ENCODE assay signal across 16 mouse cellular contexts in the genomic region with DNA sequence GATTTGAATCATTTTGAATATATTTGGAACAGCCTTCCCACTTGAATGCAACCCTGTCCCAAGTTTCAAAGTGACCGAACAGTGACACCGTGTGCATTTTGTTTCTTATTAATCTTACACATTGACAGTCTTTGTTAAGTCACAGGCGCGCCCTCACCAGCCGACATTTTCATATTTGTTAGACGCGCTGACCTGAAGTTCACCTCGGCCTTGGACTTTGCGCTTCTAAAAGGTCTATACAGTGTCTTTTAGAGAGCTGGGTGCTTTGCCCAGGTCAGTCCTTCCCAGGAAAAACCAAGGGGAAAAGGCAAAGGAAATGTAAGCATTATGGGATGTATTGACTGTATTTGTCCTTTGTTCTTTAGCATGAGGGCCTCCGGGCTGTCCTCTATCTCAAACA. TPM values are rescaled to one million over a fixed set of nuclear protein-coding genes. Genes with fewer than 3 reads are reported as not detected.
DNase-seq lines count a peak whose midpoint lies in the region; ATAC-seq lines count a peak whose summit lies in the region.
"Had no signal": no experiment of that assay in that cellular context is flagged by ENCODE, and none has a peak within 500 bp of the region (broad histone marks: within the 10 kb centered on the region; RNA-seq: fewer than 3 reads in every experiment).

No protein-coding gene starts in this region.

- DNase-seq in hindbrain, embryonic 11.5 days (ENCODE audit: low spot score) = peak; percentile 73
- no peak for DNase-seq in hindbrain, embryonic 10.5 days (ENCODE audit: low spot score)
- peak; percentile 56 for DNase-seq in kidney, adult 9 months
- no peak for DNase-seq in cerebellum, adult 18-20 months
- no peak for DNase-seq in adrenal gland, postnatal 25 days
- no peak for DNase-seq in spleen, postnatal 4 days (ENCODE audit: low spot score in 2 of 2)
- DNase-seq: liver, embryonic 13.5 days; thymus, postnatal 14 days had no signal

- ATAC-seq in hindbrain, embryonic 11.5 days (ENCODE audit: low FRiP score) = peak; percentile 31
- peak; percentile 8; the same call in 1 of the 2 replicates for ATAC-seq in hindbrain, embryonic 12.5 days (ENCODE audit: low FRiP score)
- ATAC-seq in neural tube, embryonic 12.5 days (ENCODE audit: low FRiP score, low read depth) = no peak

- peak overlapping the region; percentile 76 for H3K27ac ChIP-seq in hindbrain, embryonic 11.5 days (ENCODE audit: low read depth, low read length)
- H3K27ac ChIP-seq in hindbrain, embryonic 10.5 days = no peak overlapping the region
- peak overlapping the region; percentile 87 for H3K27ac ChIP-seq in hindbrain, embryonic 12.5 days
- peak overlapping the region; percentile 88 for H3K27ac ChIP-seq in neural tube, embryonic 12.5 days
- H3K27ac ChIP-seq: layer of hippocampus, adult 2 months; liver, embryonic 13.5 days had no signal

- H3K9ac ChIP-seq in hindbrain, embryonic 11.5 days (ENCODE audit: low read depth, low read length) = no peak overlapping the region
- H3K9ac ChIP-seq in hindbrain, embryonic 12.5 days = no peak overlapping the region
- peak overlapping the region; percentile 100 for H3K9ac ChIP-seq in neural tube, embryonic 12.5 days
- H3K9ac ChIP-seq: liver, embryonic 13.5 days had no signal

- no peak overlapping the region for H3K4me2 ChIP-seq in hindbrain, embryonic 11.5 days (replicated peaks; ENCODE audit: low read depth, low read length)
- H3K4me2 ChIP-seq in hindbrain, embryonic 12.5 days (replicated peaks) = peak overlapping the region; percentile 66
- peak overlapping the region; percentile 99 for H3K4me2 ChIP-seq in neural tube, embryonic 12.5 days (replicated peaks)
- H3K4me2 ChIP-seq: liver, embryonic 13.5 days had no signal

- no peaks in the 10 kb centered on the region for H3K9me3 ChIP-seq in hindbrain, embryonic 11.5 days (ENCODE audit: control insufficient read depth, low read length)
- no peaks in the 10 kb centered on the region for H3K9me3 ChIP-seq in hindbrain, embryonic 10.5 days
- H3K9me3 ChIP-seq in hindbrain, embryonic 12.5 days (replicated peaks) = no peaks in the 10 kb centered on the region
- H3K9me3 ChIP-seq in neural tube, embryonic 12.5 days = no peaks in the 10 kb centered on the region
- H3K9me3 ChIP-seq: liver, embryonic 13.5 days had no signal

- WGBS in hindbrain, embryonic 11.5 days = 3% methylated on average over 10 of the region's 10 CpGs
- WGBS in hindbrain, embryonic 10.5 days = 3% methylated on average over 10 of the region's 10 CpGs
- 4% methylated on average over 10 of the region's 10 CpGs for WGBS in hindbrain, embryonic 12.5 days
- 3% methylated on average over 10 of the region's 10 CpGs for WGBS in neural tube, embryonic 12.5 days

- peaks cover 2% of the 10 kb centered on the region; the same call in 1 of the 2 replicates for H3K4me1 ChIP-seq in hindbrain, embryonic 11.5 days (replicated peaks; ENCODE audit: control insufficient read depth, insufficient read depth, low read length)
- peaks cover 17% of the 10 kb centered on the region for H3K4me1 ChIP-seq in hindbrain, embryonic 10.5 days (replicated peaks)
- peaks cover 9% of the 10 kb centered on the region for H3K4me1 ChIP-seq in hindbrain, embryonic 12.5 days
- peaks cover 86% of the 10 kb centered on the region for H3K4me1 ChIP-seq in neural tube, embryonic 12.5 days

- H3K27me3 ChIP-seq in hindbrain, embryonic 11.5 days (ENCODE audit: control insufficient read depth, insufficient read depth, low read length) = peaks cover 76% of the 10 kb centered on the region
- H3K27me3 ChIP-seq in hindbrain, embryonic 10.5 days (ENCODE audit: insufficient read depth, poor library complexity, severe bottlenecking) = peaks cover 100% of the 10 kb centered on the region
- H3K27me3 ChIP-seq in hindbrain, embryonic 12.5 days = peaks cover 97% of the 10 kb centered on the region
- no peaks in the 10 kb centered on the region for H3K27me3 ChIP-seq in neural tube, embryonic 12.5 days (replicated peaks)

- 0 out of 2 replicates have a peak overlapping the region, but pooled peaks have one; percentile 0 for H3K4me3 ChIP-seq in hindbrain, embryonic 11.5 days (ENCODE audit: low read depth, low read length)
- no peak overlapping the region for H3K4me3 ChIP-seq in hindbrain, embryonic 10.5 days
- 0 out of 2 replicates have a peak overlapping the region, but pooled peaks have one; percentile 16 for H3K4me3 ChIP-seq in hindbrain, embryonic 12.5 days
- H3K4me3 ChIP-seq in neural tube, embryonic 12.5 days = peak overlapping the region; percentile 7; the same call in 1 of the 2 replicates
- H3K4me3 ChIP-seq: layer of hippocampus, adult 2 months; liver, embryonic 13.5 days; megakaryocyte, embryonic 14.5 days had no signal

- no peaks in the 10 kb centered on the region for H3K36me3 ChIP-seq in hindbrain, embryonic 11.5 days (ENCODE audit: control insufficient read depth, insufficient read depth, low read length)
- H3K36me3 ChIP-seq in hindbrain, embryonic 10.5 days = no peaks in the 10 kb centered on the region
- H3K36me3 ChIP-seq in hindbrain, embryonic 12.5 days = no peaks in the 10 kb centered on the region
- H3K36me3 ChIP-seq in neural tube, embryonic 12.5 days = peaks cover 4% of the 10 kb centered on the region
- H3K36me3 ChIP-seq: liver, embryonic 13.5 days had no signal

RNA-seq across cellular contexts. Expression of gene Hoxa4, which starts 3.1 kb away (rescaled TPM):
- 11.9 and 12.8 TPM in 2 replicates for polyA plus RNA-seq in hindbrain, embryonic 11.5 days (2014; fragmentation: Nextera tagmentation; extraction: Ambion mirVana)
- polyA plus RNA-seq in hindbrain, embryonic 10.5 days (2016; fragmentation: Nextera tagmentation; extraction: Ambion mirVana) = 0.14 and 4.3 TPM in 2 replicates
- polyA plus RNA-seq in hindbrain, embryonic 12.5 days (2016; fragmentation: Nextera tagmentation; extraction: Ambion mirVana) = 6.9 and 12.5 TPM in 2 replicates
- 7.1 and 9.7 TPM in 2 replicates for polyA plus RNA-seq in neural tube, embryonic 12.5 days (2016; fragmentation: Nextera tagmentation; extraction: Ambion mirVana)
- total RNA-seq in adrenal gland, postnatal 25 days (2021) = 3.7 and 3.8 TPM in 2 replicates
- total RNA-seq: layer of hippocampus, adult 2 months; left cerebral cortex, postnatal 10 days; monocyte, adult 5-6 weeks had no signal

RNA-seq across cellular contexts. Expression of gene Hoxa5, which starts 9.7 kb away (rescaled TPM):
- 23.8 and 39.3 TPM in 2 replicates for polyA plus RNA-seq in hindbrain, embryonic 11.5 days (2014; fragmentation: Nextera tagmentation; extraction: Ambion mirVana)
- polyA plus RNA-seq in hindbrain, embryonic 10.5 days (2016; fragmentation: Nextera tagmentation; extraction: Ambion mirVana) = 1.8 TPM in 1 of 2 replicates, not detected in the other
- 53.4 and 82.9 TPM in 2 replicates for polyA plus RNA-seq in hindbrain, embryonic 12.5 days (2016; fragmentation: Nextera tagmentation; extraction: Ambion mirVana)
- 72.6 and 76.1 TPM in 2 replicates for polyA plus RNA-seq in neural tube, embryonic 12.5 days (2016; fragmentation: Nextera tagmentation; extraction: Ambion mirVana)
- 12.8 and 15.0 TPM in 2 replicates for total RNA-seq in adrenal gland, postnatal 25 days (2021)
- total RNA-seq: layer of hippocampus, adult 2 months; left cerebral cortex, postnatal 10 days; monocyte, adult 5-6 weeks had no signal

RNA-seq across cellular contexts. Expression of gene Hoxa6, which starts 13.8 kb away (rescaled TPM):
- 2.1 and 11.6 TPM in 2 replicates for polyA plus RNA-seq in hindbrain, embryonic 11.5 days (2014; fragmentation: Nextera tagmentation; extraction: Ambion mirVana)
- not detected in 2 replicates for polyA plus RNA-seq in hindbrain, embryonic 10.5 days (2016; fragmentation: Nextera tagmentation; extraction: Ambion mirVana)
- 18.7 and 20.5 TPM in 2 replicates for polyA plus RNA-seq in hindbrain, embryonic 12.5 days (2016; fragmentation: Nextera tagmentation; extraction: Ambion mirVana)
- 34.7 and 34.9 TPM in 2 replicates for polyA plus RNA-seq in neural tube, embryonic 12.5 days (2016; fragmentation: Nextera tagmentation; extraction: Ambion mirVana)
- total RNA-seq in adrenal gland, postnatal 25 days (2021) = 3.1 and 5.6 TPM in 2 replicates
- total RNA-seq: heart, adult 8-10 months; heart, postnatal 25 days; layer of hippocampus, adult 2 months; left cerebral cortex, postnatal 10 days; monocyte, adult 5-6 weeks had no signal
- polyA plus RNA-seq: liver, embryonic 13.5 days had no signal

RNA-seq across cellular contexts. Expression of gene 5730596B20Rik, which starts 17.4 kb away (rescaled TPM):
- 4.9 and 5.4 TPM in 2 replicates for polyA plus RNA-seq in hindbrain, embryonic 11.5 days (2014; fragmentation: Nextera tagmentation; extraction: Ambion mirVana)
- polyA plus RNA-seq in hindbrain, embryonic 10.5 days (2016; fragmentation: Nextera tagmentation; extraction: Ambion mirVana) = 0.90 and 3.6 TPM in 2 replicates
- 5.6 and 6.9 TPM in 2 replicates for polyA plus RNA-seq in hindbrain, embryonic 12.5 days (2016; fragmentation: Nextera tagmentation; extraction: Ambion mirVana)
- polyA plus RNA-seq in neural tube, embryonic 12.5 days (2016; fragmentation: Nextera tagmentation; extraction: Ambion mirVana) = 6.4 and 7.0 TPM in 2 replicates
- total RNA-seq in adrenal gland, postnatal 25 days (2021) = 0.29 and 0.55 TPM in 2 replicates
- total RNA-seq: heart, postnatal 25 days; layer of hippocampus, adult 2 months; left cerebral cortex, postnatal 10 days; monocyte, adult 5-6 weeks had no signal

RNA-seq across cellular contexts. Expression of gene Hoxa3, which starts 18.4 kb away (rescaled TPM):
- 13.3 and 14.2 TPM in 2 replicates for polyA plus RNA-seq in hindbrain, embryonic 11.5 days (2014; fragmentation: Nextera tagmentation; extraction: Ambion mirVana)
- 3.6 and 9.7 TPM in 2 replicates for polyA plus RNA-seq in hindbrain, embryonic 10.5 days (2016; fragmentation: Nextera tagmentation; extraction: Ambion mirVana)
- 13.7 and 19.5 TPM in 2 replicates for polyA plus RNA-seq in hindbrain, embryonic 12.5 days (2016; fragmentation: Nextera tagmentation; extraction: Ambion mirVana)
- 21.1 and 25.1 TPM in 2 replicates for polyA plus RNA-seq in neural tube, embryonic 12.5 days (2016; fragmentation: Nextera tagmentation; extraction: Ambion mirVana)
- total RNA-seq in adrenal gland, postnatal 25 days (2021) = 6.3 and 6.9 TPM in 2 replicates
- total RNA-seq: layer of hippocampus, adult 2 months; left cerebral cortex, postnatal 10 days; monocyte, adult 5-6 weeks had no signal

Comparison
In these comparisons a context has a peak if more than half of its experiments do, and no peak if none do; other contexts are left out.
1. DNase-seq: peak in hindbrain, embryonic 11.5 days (single experiment) and kidney, adult 9 months (single experiment); none in hindbrain, embryonic 10.5 days (single experiment), cerebellum, adult 18-20 months (0 of 2), adrenal gland, postnatal 25 days (single experiment) and spleen, postnatal 4 days (0 of 2).